Mouse (Mus musculus) testis, adult 2 months (tissue): Measurements from ENCODE around the gene Dcun1d4.

Experiments
- CTCF ChIP-seq: fragments of 200-500 bp; IDR thresholded peaks from 2 replicates; pipeline ENCODE4 v1.5.1; 2012; ENCODE audit warnings: low read depth, mild to moderate bottlenecking, inconsistent platforms, low read length, moderate library complexity; ENCODE audit not compliant: control insufficient read depth, insufficient read depth, insufficient replicate concordance
- POLR2A ChIP-seq: fragments of 200-500 bp; IDR thresholded peaks from 2 replicates; pipeline ENCODE4 v1.6.1; 2012; ENCODE audit warnings: low read depth, mild to moderate bottlenecking, inconsistent platforms, low read length, moderate library complexity; ENCODE audit not compliant: control insufficient read depth

DNA sequence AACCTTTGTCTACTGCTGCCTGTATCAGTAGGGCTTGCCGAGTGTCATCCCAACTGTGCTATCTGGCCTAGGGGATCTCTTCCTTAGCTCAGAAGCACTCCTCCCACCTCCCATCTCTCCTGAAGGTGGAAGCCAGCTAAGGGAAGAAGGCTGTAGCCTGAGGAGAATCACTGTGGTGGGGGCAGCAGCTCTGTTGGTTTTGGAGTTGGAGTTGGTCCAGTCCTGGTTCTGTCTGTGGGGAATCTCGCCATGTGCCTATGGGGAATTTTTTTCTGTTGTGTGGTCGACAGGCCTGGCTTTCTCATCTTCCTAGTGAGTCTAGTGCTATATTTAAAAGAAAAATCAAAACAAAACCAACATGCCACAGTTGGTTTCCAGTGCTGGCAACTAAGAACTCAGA is 16.6 kb downstream of the Dcun1d4 start:
- no peak for TF ChIP-seq POLR2A
- TF ChIP-seq CTCF: no peak
